Mouse (Mus musculus) forebrain, embryonic 11.5 days (tissue): ENCODE results near the gene Mog. TPM values are rescaled to one million over a fixed set of nuclear protein-coding genes. Genes with fewer than 3 reads are reported as not detected.

ENCODE experiments used
- polyA plus RNA-seq: library from polyadenylated mRNA; unstranded; fragments of >200 nt; fragmentation: Nextera tagmentation; extraction: Ambion mirVana; gene quantifications from 2 replicates; pipeline ENCODE4 v1.2.1, GENCODE M21; 2014

Mog gene
- polyA plus RNA-seq, 1 experiment from 2014 or later, result 0.39 TPM

Other genes starting within 250 kb of the Mog start
- not detected in 2 replicates for gene H2-M10.6, start 211.2 kb downstream of the Mog start, polyA plus RNA-seq
- gene Trim26, start 186.3 kb downstream of the Mog start, polyA plus RNA-seq, result 30.9 and 31.7 TPM in 2 replicates
- gene Trim15, start 156.2 kb downstream of the Mog start, polyA plus RNA-seq, result 0.20 and 0.35 TPM in 2 replicates
- 7.4 and 8.4 TPM in 2 replicates for gene Trim10, start 153.8 kb downstream of the Mog start, polyA plus RNA-seq
- not detected in 2 replicates for gene Trim40, start 133.3 kb downstream of the Mog start, polyA plus RNA-seq
- gene Trim31, start 125.3 kb downstream of the Mog start, polyA plus RNA-seq, result not detected in 2 replicates
- gene Rnf39, start 80.5 kb downstream of the Mog start, polyA plus RNA-seq, result 0.33 and 0.44 TPM in 2 replicates
- gene Ppp1r11, start 71.7 kb downstream of the Mog start, polyA plus RNA-seq, result 142 and 149 TPM in 2 replicates
- 83.2 and 86.6 TPM in 2 replicates for gene Znrd1, start 64.8 kb downstream of the Mog start, polyA plus RNA-seq
- gene Znrd1as, start 64.8 kb downstream of the Mog start, polyA plus RNA-seq, result 10.2 and 10.5 TPM in 2 replicates
- not detected in 2 replicates for gene 2410137M14Rik, start 42.2 kb downstream of the Mog start, polyA plus RNA-seq
- 0.73 and 1.1 TPM in 2 replicates for gene H2-M5, start 33.9 kb downstream of the Mog start, polyA plus RNA-seq
- 130 and 142 TPM in 2 replicates for gene Zfp57, start 22.2 kb downstream of the Mog start, polyA plus RNA-seq
- gene Gabbr1, start 22.6 kb upstream of the Mog start, polyA plus RNA-seq, result 19.7 and 21.8 TPM in 2 replicates
- not detected in 2 replicates for gene Olfr90, start 65.1 kb upstream of the Mog start, polyA plus RNA-seq
- 0.13 TPM in 2 replicates for gene Olfr91, start 74.9 kb upstream of the Mog start, polyA plus RNA-seq
- gene Olfr92, start 96.7 kb upstream of the Mog start, polyA plus RNA-seq, result not detected in 2 replicates
- gene Olfr93, start 138.1 kb upstream of the Mog start, polyA plus RNA-seq, result not detected in 2 replicates
- not detected in 2 replicates for gene Ubd, start 170.5 kb upstream of the Mog start, polyA plus RNA-seq
- not detected in 2 replicates for gene Olfr94, start 177.6 kb upstream of the Mog start, polyA plus RNA-seq
- not detected in 2 replicates for gene Olfr95, start 189.7 kb upstream of the Mog start, polyA plus RNA-seq
- not detected in 2 replicates for gene Olfr96, start 196.7 kb upstream of the Mog start, polyA plus RNA-seq
- gene Olfr97, start 213.9 kb upstream of the Mog start, polyA plus RNA-seq, result not detected in 2 replicates
- not detected in 2 replicates for gene Olfr98, start 240.4 kb upstream of the Mog start, polyA plus RNA-seq
- gene H2-M3, start 246.8 kb upstream of the Mog start, polyA plus RNA-seq, result 1.7 and 2.5 TPM in 2 replicates